Mouse (Mus musculus) layer of hippocampus, postnatal 25 days (tissue): ENCODE results near the gene Ulk4. TPM values are rescaled to one million over a fixed set of nuclear protein-coding genes. Genes with fewer than 3 reads are reported as not detected.
A peak's percentile ranks its signal among the peaks of the same experiment; 100 is the strongest.

Experiments
- DNase-seq, 2 experiments: peaks; one replicate each; pipeline ENCODE4 v3.0.0; 2022; ENCODE audit warnings: mixed read lengths in 2 of 2, low spot score in 1 of 2; ENCODE audit errors: extremely low spot score in 1 of 2
- total RNA-seq, 2 experiments: library from RNA; stranded (reverse); gene quantifications; 2 replicates each; pipeline ENCODE4 v1.2.3; 2021

Ulk4 gene
- 1 to 10 TPM; 7.4 to 8.6 TPM for total RNA-seq

GRCm38 (mm10) chr9:121277118-121278060 is at the start of gene Ulk4:
TSS of gene Ulk4 (minus strand) at chr9:121277197.
- peak; percentile 75 to 98 for DNase-seq

- DNase-seq, result no peak
Measured at GRCm38 (mm10) chr9:121322034-121322433, 45.0 kb upstream of the Ulk4 start.

- no peak for DNase-seq
Measured at GRCm38 (mm10) chr9:121321118-121321517, 44.1 kb upstream of the Ulk4 start.

GRCm38 (mm10) chr9:121320433-121320832 is 43.4 kb upstream of the Ulk4 start:
- DNase-seq, result no peak

- no peak for DNase-seq
Measured at GRCm38 (mm10) chr9:121319323-121319966, 42.4 kb upstream of the Ulk4 start.

GRCm38 (mm10) chr9:121316621-121317405 is 39.8 kb upstream of the Ulk4 start:
- DNase-seq, result no peak

- no peak for DNase-seq
Measured at GRCm38 (mm10) chr9:121315901-121316595, 39.1 kb upstream of the Ulk4 start.

- no peak for DNase-seq
Measured at GRCm38 (mm10) chr9:121314541-121315152, 37.6 kb upstream of the Ulk4 start.

- DNase-seq, result peak in 1 of 2 experiments; percentile 31
Measured at GRCm38 (mm10) chr9:121313656-121314374, 36.8 kb upstream of the Ulk4 start.

- no peak for DNase-seq
Measured at GRCm38 (mm10) chr9:121312237-121312891, 35.4 kb upstream of the Ulk4 start.

- DNase-seq, result no peak
Measured at GRCm38 (mm10) chr9:121311846-121312236, 34.8 kb upstream of the Ulk4 start.

- no peak for DNase-seq
Measured at GRCm38 (mm10) chr9:121310501-121310900, 33.5 kb upstream of the Ulk4 start.

- DNase-seq, result no peak
Measured at GRCm38 (mm10) chr9:121309287-121309686, 32.3 kb upstream of the Ulk4 start.

- no peak for DNase-seq
Measured at GRCm38 (mm10) chr9:121305456-121305855, 28.5 kb upstream of the Ulk4 start.

GRCm38 (mm10) chr9:121304520-121304919 is 27.5 kb upstream of the Ulk4 start:
- DNase-seq, result no peak

- no peak for DNase-seq
Measured at GRCm38 (mm10) chr9:121303748-121304147, 26.8 kb upstream of the Ulk4 start.

- no peak for DNase-seq
Measured at GRCm38 (mm10) chr9:121303086-121303485, 26.1 kb upstream of the Ulk4 start.

- DNase-seq, result no peak
Measured at GRCm38 (mm10) chr9:121302543-121302942, 25.5 kb upstream of the Ulk4 start.
